Mouse (Mus musculus): ENCODE data around the gene Afap1l2. TPM values are rescaled to one million over a fixed set of nuclear protein-coding genes. Genes with fewer than 3 reads are reported as not detected.

The Afap1l2 gene
- total and polyA plus RNA-seq, 3 experiments, result 0.17 to 3.1 (median 0.44) TPM

DNA sequence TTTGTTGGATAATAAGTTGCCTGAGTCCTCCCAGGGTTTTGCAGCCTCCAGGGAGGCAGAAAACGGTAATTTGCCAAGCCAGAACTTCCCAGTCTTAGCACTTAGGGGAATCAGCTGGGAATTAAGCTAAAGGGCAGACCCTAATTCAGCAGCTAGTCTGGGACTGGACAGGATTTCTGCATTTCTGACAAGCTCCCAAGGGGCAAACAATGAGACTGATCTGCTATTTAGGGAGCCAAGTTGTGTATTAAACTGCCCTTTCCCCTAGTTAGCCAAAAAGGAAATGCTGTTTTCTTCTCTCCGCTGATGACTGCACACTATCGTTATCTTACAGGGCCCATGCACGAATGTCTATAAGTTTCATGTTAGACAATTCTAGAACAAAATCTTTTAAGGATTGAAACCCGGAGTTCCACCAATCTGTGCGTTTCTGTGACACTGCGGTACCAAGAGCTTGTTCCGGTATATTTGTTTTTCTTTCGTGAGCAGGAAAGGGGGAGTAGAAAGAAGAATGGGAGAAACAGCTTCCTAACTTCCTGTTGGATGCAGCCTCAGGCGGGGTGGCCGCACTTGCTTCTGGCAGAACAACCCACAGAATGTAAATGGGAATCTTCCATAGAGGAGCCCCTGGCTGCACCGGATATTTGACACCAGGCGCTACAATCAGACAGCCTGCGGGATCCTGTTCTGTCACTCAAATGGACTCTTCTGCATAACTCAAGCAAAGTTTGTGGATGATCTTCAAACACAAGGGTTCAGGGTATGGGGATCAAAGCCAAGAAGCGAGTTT is 9.2 kb upstream of the Afap1l2 start (continued):
- TF ChIP-seq MAX (IDR thresholded peaks at IDR 0.05; ENCODE audit: low read length), result no peak

DNA sequence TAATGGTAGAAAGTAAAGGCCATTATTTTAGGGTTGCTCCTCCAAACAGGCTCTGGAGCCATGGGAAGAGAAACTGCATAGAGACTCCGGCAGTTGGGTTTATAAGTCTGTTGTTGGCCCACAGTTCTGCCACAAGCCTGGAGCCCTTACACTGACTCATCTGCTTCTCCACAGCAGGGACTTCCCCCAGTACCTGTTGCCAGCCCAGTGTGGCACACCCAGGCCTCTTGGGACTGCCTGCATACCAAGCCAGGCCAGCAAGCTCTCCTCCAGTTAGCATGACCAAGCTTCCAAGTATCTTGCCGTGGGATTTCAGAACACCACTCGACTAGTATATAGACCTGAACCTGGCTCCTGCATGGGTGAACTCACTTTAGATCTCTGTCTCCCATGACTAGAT is 6.8 kb upstream of the Afap1l2 start:
- Histone ChIP-seq H3K9me3 (replicated peaks; ENCODE audit: low read length) (no peaks in the 10 kb centered on the region), H3K4me2 (ENCODE audit: insufficient read depth, low read depth, poor library complexity, severe bottlenecking) (peak overlapping the region; percentile 96), H3K36me3 (replicated peaks in 1 of 2; ENCODE audit: control insufficient read depth in 1 of 2, insufficient read depth in 1 of 2, low read length in 1 of 2) (no peaks in the 10 kb centered on the region), H3K9ac (ENCODE audit: insufficient read depth, low read depth) (peak overlapping the region; percentile 80), H3K27ac (ENCODE audit: insufficient read depth, low read depth) (peak overlapping the region; percentile 98), H3K27me3 (replicated peaks) (no peaks in the 10 kb centered on the region), H3K79me2 (replicated peaks; ENCODE audit: control insufficient read depth, extremely low read depth, insufficient read depth, poor library complexity, severe bottlenecking) (no peaks in the 10 kb centered on the region), H3K4me3 (replicated peaks in 1 of 3; ENCODE audit: low read depth in 2 of 3, low read length in 2 of 3, poor library complexity in 1 of 3) (no peak overlapping the region), H3K4me1 (ENCODE audit: control insufficient read depth in 1 of 2, insufficient read depth in 2 of 2) (peaks cover 41 to 71% of the 10 kb centered on the region in 2 experiments)
- DNase-seq (ENCODE audit: extremely low read depth), result peak; percentile 82
- dilution Hi-C loops (cut with MboI; ENCODE audit: extremely low pct_ligation_motif_present, extremely low pct_unique_long_range_greater_than_20kb, low sequenced_read_pairs) (no loop called here), in situ Hi-C loops (cut with MboI; ENCODE audit: low pct_ligation_motif_present, low pct_unique_long_range_greater_than_20kb, low sequenced_read_pairs) (no loop called here)
- TF ChIP-seq TCF12 (IDR thresholded peaks at IDR 0.05; ENCODE audit: low read depth, low read length), result peak; percentile 89
- TF ChIP-seq MYC (IDR thresholded peaks at IDR 0.05; ENCODE audit: low read depth, low read length), result no peak; the same call in 1 of the 2 replicates
- no peak for TF ChIP-seq POLR2A (IDR thresholded peaks at IDR 0.05; ENCODE audit: low read depth, low read length)
- TF ChIP-seq SMC3 (IDR thresholded peaks at IDR 0.05; ENCODE audit: low read depth, low read length), result no peak
- TF ChIP-seq MAX (IDR thresholded peaks at IDR 0.05; ENCODE audit: low read length), result no peak
- TF ChIP-seq POLR2AphosphoS2 (IDR thresholded peaks at IDR 0.05; ENCODE audit: low read depth, low read length), result no peak
- TF ChIP-seq NELFE (IDR thresholded peaks at IDR 0.05; ENCODE audit: low read depth, low read length), result no peak
- no peak for TF ChIP-seq MXI1 (IDR thresholded peaks at IDR 0.05; ENCODE audit: low read depth, low read length)
- no peak for TF ChIP-seq ZKSCAN1 (IDR thresholded peaks at IDR 0.05; ENCODE audit: borderline replicate concordance, low read depth, low read length)
- no peak for TF ChIP-seq PAX5 (IDR thresholded peaks at IDR 0.05; ENCODE audit: low read length)
- no peak for TF ChIP-seq JUND (conservative IDR thresholded peaks at IDR 0.05; ENCODE audit: low read depth, low read length)
- peak; percentile 78 for TF ChIP-seq IRF4 (IDR thresholded peaks at IDR 0.05; ENCODE audit: low read depth, low read length)
- no peak for TF ChIP-seq NRF1 (IDR thresholded peaks at IDR 0.05; ENCODE audit: low read depth, low read length)
- TF ChIP-seq BHLHE40 (IDR thresholded peaks at IDR 0.05; ENCODE audit: low read depth, low read length), result peak; percentile 86
- no peak for TF ChIP-seq USF2 (conservative IDR thresholded peaks at IDR 0.05; ENCODE audit: low read depth, low read length)
- no peak for TF ChIP-seq RCOR1 (conservative IDR thresholded peaks at IDR 0.05; ENCODE audit: low read depth, low read length)
- no peak for TF ChIP-seq ZMIZ1 (IDR thresholded peaks at IDR 0.05; ENCODE audit: low read depth, low read length)
- TF ChIP-seq USF1 (IDR thresholded peaks at IDR 0.05; ENCODE audit: low read depth, low read length), result no peak
- no peak for TF ChIP-seq E2F4 (IDR thresholded peaks at IDR 0.05; ENCODE audit: insufficient replicate concordance, low read depth, low read length)
- no peak for TF ChIP-seq CHD1 (IDR thresholded peaks at IDR 0.05; ENCODE audit: low read depth, low read length)
- TF ChIP-seq ZNF384 (IDR thresholded peaks at IDR 0.05; ENCODE audit: low read depth, low read length), result no peak
- TF ChIP-seq CTCF (conservative IDR thresholded peaks at IDR 0.05 in 1 of 2, IDR thresholded peaks at IDR 0.05 in 1 of 2; ENCODE audit: low read depth in 2 of 2, low read length in 2 of 2), result no peak
- TF ChIP-seq CHD2 (IDR thresholded peaks at IDR 0.05; ENCODE audit: low read length), result 0 out of 2 replicates have a peak, but pooled peaks have one; percentile 40
- no peak for TF ChIP-seq GABPA (IDR thresholded peaks at IDR 0.05; ENCODE audit: insufficient replicate concordance, low read depth, low read length)
- TF ChIP-seq ETS1 (conservative IDR thresholded peaks at IDR 0.05; ENCODE audit: low read depth, low read length), result peak; percentile 90
- no peak for TF ChIP-seq ELF1 (IDR thresholded peaks at IDR 0.05; ENCODE audit: low read depth, low read length)
- peak; percentile 71; the same call in 1 of the 2 replicates for TF ChIP-seq MEF2A (IDR thresholded peaks at IDR 0.05; ENCODE audit: borderline replicate concordance, low read depth, low read length)
- TF ChIP-seq EP300 (IDR thresholded peaks at IDR 0.05; ENCODE audit: low read length), result peak; percentile 85
- no peak for TF ChIP-seq MAZ (IDR thresholded peaks at IDR 0.05; ENCODE audit: low read depth, low read length)
- TF ChIP-seq SIN3A (IDR thresholded peaks at IDR 0.05; ENCODE audit: low read length), result peak; percentile 22; the same call in 1 of the 2 replicates
- peak; percentile 60 for TF ChIP-seq JUN (IDR thresholded peaks at IDR 0.05; ENCODE audit: insufficient read depth, low read depth, low read length)
- TF ChIP-seq UBTF (IDR thresholded peaks at IDR 0.05; ENCODE audit: low read depth, low read length), result 0 out of 2 replicates have a peak, but pooled peaks have one; percentile 46
- no peak; the same call in 1 of the 2 replicates for TF ChIP-seq TBP (conservative IDR thresholded peaks at IDR 0.05; ENCODE audit: low read depth, low read length)
- no peak for TF ChIP-seq HCFC1 (IDR thresholded peaks at IDR 0.05; ENCODE audit: low read depth, low read length)
- no peak for TF ChIP-seq ZC3H11A (IDR thresholded peaks at IDR 0.05; ENCODE audit: low read depth, low read length)
- TF ChIP-seq KAT2A (IDR thresholded peaks at IDR 0.05; ENCODE audit: insufficient replicate concordance, low read length), result no peak
- TF ChIP-seq MAFK (IDR thresholded peaks at IDR 0.05; ENCODE audit: insufficient replicate concordance, low read length), result no peak
